Mouse (Mus musculus) neural tube, embryonic 14.5 days (tissue): Measurements from ENCODE around the gene Srd5a1. TPM values are rescaled to one million over a fixed set of nuclear protein-coding genes. Genes with fewer than 3 reads are reported as not detected.
A peak's percentile ranks its signal among the peaks of the same experiment; 100 is the strongest.

Experiments used
- ATAC-seq: fragments of 200-750 bp; cut with Nextera tagmentation; 2 replicates; pipeline ENCODE4 v1.8.0; 2017; ENCODE audit warnings: low read depth, mild to moderate bottlenecking, moderate TSS enrichment, moderate library complexity
- H3K27ac ChIP-seq: fragments of 300-500 bp; sonication (generic); 2 replicates; pipeline ENCODE4 v1.5.1; 2014; ENCODE audit warnings: low read depth, mild to moderate bottlenecking, control low read depth, low read length, moderate library complexity, mixed read lengths
- H3K27me3 ChIP-seq: fragments of 300-500 bp; sonication (generic); 2 replicates; pipeline ENCODE4 v1.6.1; 2014; ENCODE audit warnings: low read length; ENCODE audit not compliant: control insufficient read depth, insufficient read depth
- H3K36me3 ChIP-seq: fragments of 300-500 bp; sonication (generic); 2 replicates; pipeline ENCODE4 v1.6.1; 2014; ENCODE audit warnings: low read length, mixed read lengths; ENCODE audit not compliant: control insufficient read depth, insufficient read depth
- H3K4me1 ChIP-seq: fragments of 300-500 bp; sonication (generic); 2 replicates; pipeline ENCODE4 v1.6.1; 2014; ENCODE audit warnings: low read length; ENCODE audit not compliant: control insufficient read depth, insufficient read depth
- H3K4me2 ChIP-seq: fragments of 300-500 bp; sonication (generic); 2 replicates; pipeline ENCODE4 v1.6.1; 2014; ENCODE audit warnings: mild to moderate bottlenecking, low read depth, low read length, control low read depth
- H3K4me3 ChIP-seq: fragments of 300-500 bp; sonication (generic); 2 replicates; pipeline ENCODE4 v1.5.1; 2014; ENCODE audit warnings: low read depth, low read length, control low read depth, mixed read lengths
- H3K9ac ChIP-seq: fragments of 300-500 bp; sonication (generic); replicated peaks from 2 replicates; pipeline ENCODE4 v1.6.1; 2014; ENCODE audit warnings: low read depth, mild to moderate bottlenecking, control low read depth, low read length, mixed read lengths
- H3K9me3 ChIP-seq: fragments of 300-500 bp; sonication (generic); 2 replicates; pipeline ENCODE4 v1.6.1; 2016; ENCODE audit warnings: low read length; ENCODE audit not compliant: control insufficient read depth
- WGBS: fragments of 180-500 bp; shearing (Covaris S2); extraction: QIAGEN DNeasy Blood & Tissue Kit; methylation state at CpG from one replicate; pipeline ENCODE4 v1.1.7; 2014; 5-methylcytosine and 5-hydroxymethylcytosine counted together
- polyA plus RNA-seq: library from polyadenylated mRNA; unstranded; fragments of >200 nt; fragmentation: Nextera tagmentation; extraction: Ambion mirVana; gene quantifications from 2 replicates; pipeline ENCODE4 v1.2.1, GENCODE M21; 2014

Gene Srd5a1
- polyA plus RNA-seq, 1 experiment from 2014 or later, result 29.4 TPM

DNA sequence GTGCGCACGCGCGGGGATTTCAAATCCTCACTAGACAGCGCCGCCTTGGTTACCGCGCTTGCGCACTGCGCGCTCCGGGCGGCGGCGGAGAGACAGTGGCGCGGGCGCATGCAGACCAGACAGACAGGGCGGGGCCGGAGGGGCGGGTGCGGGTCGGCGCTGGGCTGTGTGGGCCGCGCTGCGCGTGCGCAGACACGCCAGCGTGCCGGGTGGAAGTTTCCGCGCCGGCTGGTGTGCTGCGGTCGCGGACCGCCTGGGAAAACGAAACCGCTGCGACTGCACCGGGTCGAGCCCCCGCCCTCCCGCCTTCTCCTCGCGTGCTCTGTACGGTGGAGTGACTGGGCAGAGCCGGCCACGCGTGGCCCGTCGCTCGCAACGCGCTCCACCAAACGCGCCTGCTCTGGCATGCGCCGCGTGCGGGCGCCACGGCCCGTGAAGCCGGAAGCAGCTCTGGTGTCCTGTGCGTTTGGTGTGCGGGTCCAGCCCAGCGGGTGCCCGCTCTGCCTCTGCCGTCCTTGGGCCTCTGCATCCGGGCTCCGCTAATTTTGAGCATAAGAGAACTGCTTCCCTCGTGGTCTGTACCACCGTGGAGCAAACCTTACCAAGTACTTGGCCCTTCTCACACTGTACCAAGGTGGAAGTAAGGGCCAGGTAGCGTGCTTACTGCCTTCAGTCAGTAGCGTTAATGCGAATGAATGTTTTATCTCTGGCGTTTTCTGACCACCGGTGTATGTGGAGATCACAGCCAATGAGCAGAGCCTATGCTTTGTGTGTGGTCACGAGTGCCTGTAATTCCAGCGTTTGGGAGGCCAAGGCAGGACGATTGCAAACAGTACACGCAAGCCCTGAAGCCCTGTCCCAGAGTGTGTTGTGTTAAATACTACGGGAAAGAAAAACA, 76.3 kb downstream of the Srd5a1 start:
- peak; percentile 93 for ATAC-seq
- under 1% methylated on average over 79 of the region's 86 CpGs for WGBS
- Histone ChIP-seq H3K9ac (peak overlapping the region; percentile 83), H3K27ac (peak overlapping the region; percentile 95), H3K9me3 (no peaks in the 10 kb centered on the region), H3K4me1 (peaks cover 30% of the 10 kb centered on the region), H3K36me3 (no peaks in the 10 kb centered on the region), H3K27me3 (no peaks in the 10 kb centered on the region), H3K4me3 (peak overlapping the region; percentile 85), H3K4me2 (peak overlapping the region; percentile 92)

DNA sequence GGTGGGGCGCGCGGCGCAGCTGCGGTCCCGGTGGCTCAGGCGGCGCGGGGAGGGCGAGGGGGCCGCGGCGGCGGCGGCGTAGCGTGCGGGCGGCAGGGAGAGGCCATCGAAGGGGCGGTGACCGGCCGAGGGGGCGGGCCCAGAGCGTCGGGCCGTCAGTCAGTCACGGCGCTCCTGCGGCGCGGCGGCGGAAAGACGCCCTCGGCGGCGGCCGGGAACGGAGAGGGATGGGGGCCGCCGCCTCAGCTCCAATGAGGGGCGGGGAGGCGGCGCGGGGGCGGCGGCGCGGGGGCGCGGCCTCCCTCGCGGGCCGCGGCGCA, 76.9 kb downstream of the Srd5a1 start, which contains the start of gene Tent4a:
Tent4a (minus strand) TSS at position 284 of the 320 bp plus-strand sequence.
- Histone ChIP-seq H3K4me2 (peak within 1 kb of the TSS; percentile 94), H3K4me1 (peaks cover 30% of the 10 kb centered on the region), H3K9ac (peak within 1 kb of the TSS; percentile 83), H3K27ac (peak within 1 kb of the TSS; percentile 95), H3K9me3 (no peaks in the 10 kb centered on the region), H3K4me3 (peak within 1 kb of the TSS; percentile 85), H3K27me3 (no peaks in the 10 kb centered on the region), H3K36me3 (no peaks in the 10 kb centered on the region)
- under 1% methylated on average over 23 of the region's 57 CpGs for WGBS
- peak; percentile 80 for ATAC-seq

DNA sequence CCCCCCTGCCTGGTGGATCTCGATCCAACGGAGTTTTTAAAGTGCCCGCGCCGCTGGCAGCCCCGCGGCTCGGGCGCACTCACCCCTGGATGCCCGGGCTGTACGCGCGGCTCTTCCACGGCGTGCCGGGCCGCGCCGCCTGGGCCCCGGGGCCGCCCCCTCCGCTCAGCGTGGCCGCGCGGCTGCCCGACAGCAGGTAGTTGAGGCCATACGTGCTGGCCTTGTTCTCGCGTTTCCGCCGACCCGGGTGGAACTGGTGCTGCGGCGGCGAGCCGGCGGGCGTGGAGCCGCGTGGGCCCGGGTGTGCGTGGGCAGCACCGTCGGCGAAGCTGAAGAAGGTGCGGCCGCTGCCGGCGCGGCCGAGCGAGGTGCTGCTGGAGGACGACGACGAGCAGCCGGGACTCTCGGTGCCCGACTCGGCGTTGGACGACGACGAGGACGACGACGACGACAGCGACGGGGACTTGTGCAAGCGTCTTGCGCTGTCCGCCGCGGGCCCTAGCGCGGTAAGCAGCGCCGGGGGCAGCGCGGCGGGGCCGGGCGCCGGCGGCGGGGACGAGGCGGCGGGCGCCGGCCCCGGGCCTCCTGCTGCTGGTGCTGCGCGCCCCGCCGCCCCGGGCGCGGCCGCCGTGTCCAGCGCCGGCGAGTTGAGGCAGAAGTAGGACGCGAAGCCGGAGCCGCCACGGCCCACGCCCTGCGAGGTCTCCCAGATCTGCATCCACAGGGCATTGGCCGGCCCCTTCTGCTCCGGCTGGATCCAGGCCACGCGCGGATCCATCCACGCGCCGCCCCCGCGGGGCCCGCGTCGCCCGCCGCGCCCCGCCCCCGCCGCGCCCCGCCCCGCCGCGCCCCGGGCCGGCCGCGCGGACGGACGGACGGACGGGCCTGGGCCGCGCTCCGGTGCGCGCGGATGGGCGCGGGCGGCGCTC, 77.6 kb downstream of the Srd5a1 start, which contains the start of gene Nsun2:
Nsun2 (plus strand) TSS at position 342 of the 929 bp plus-strand sequence.
- H3K4me3 ChIP-seq, result peak within 1 kb of the TSS; percentile 85
- peak; percentile 10 for ATAC-seq
- under 1% methylated on average over 112 of the region's 155 CpGs for WGBS
- H3K9ac ChIP-seq, result peak within 1 kb of the TSS; percentile 83
- peak within 1 kb of the TSS; percentile 95 for H3K27ac ChIP-seq
- peaks cover 30% of the 10 kb centered on the region for H3K4me1 ChIP-seq
- H3K4me2 ChIP-seq, result peak within 1 kb of the TSS; percentile 94
- no peaks in the 10 kb centered on the region for H3K27me3 ChIP-seq
- H3K9me3 ChIP-seq, result no peaks in the 10 kb centered on the region
- no peaks in the 10 kb centered on the region for H3K36me3 ChIP-seq

DNA sequence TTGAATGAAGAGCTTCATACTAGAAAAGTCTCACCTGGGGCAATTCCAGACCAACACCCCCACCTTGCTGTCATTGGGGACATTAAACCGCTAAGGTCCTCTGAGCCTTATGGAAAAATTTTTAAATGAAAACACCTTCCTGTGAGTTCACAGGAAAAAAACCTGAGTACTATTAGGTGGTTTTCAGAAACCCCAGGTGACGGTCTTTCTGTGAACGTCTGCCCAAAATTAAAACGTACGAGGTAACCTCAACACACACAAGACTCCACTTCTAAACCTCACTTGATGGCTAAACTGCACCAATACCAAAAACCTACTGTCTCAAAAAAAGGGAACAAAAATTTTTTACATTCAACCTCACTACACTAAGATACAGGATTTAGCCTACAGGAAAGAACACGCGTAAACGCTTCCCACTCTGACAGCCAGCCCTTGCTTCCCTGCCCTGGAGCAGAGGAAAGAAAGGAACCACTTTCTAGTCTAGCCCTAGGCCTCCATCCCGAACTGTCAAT, 78.3 kb downstream of the Srd5a1 start:
- peak overlapping the region; percentile 85 for H3K4me3 ChIP-seq
- H3K36me3 ChIP-seq, result no peaks in the 10 kb centered on the region
- 3% methylated on average over 9 of the region's 9 CpGs for WGBS
- no peaks in the 10 kb centered on the region for H3K9me3 ChIP-seq
- H3K27me3 ChIP-seq, result no peaks in the 10 kb centered on the region
- peak overlapping the region; percentile 94 for H3K4me2 ChIP-seq
- H3K4me1 ChIP-seq, result peaks cover 33% of the 10 kb centered on the region
- H3K27ac ChIP-seq, result peak overlapping the region; percentile 95
- ATAC-seq, result no peak
- peak overlapping the region; percentile 83 for H3K9ac ChIP-seq

DNA sequence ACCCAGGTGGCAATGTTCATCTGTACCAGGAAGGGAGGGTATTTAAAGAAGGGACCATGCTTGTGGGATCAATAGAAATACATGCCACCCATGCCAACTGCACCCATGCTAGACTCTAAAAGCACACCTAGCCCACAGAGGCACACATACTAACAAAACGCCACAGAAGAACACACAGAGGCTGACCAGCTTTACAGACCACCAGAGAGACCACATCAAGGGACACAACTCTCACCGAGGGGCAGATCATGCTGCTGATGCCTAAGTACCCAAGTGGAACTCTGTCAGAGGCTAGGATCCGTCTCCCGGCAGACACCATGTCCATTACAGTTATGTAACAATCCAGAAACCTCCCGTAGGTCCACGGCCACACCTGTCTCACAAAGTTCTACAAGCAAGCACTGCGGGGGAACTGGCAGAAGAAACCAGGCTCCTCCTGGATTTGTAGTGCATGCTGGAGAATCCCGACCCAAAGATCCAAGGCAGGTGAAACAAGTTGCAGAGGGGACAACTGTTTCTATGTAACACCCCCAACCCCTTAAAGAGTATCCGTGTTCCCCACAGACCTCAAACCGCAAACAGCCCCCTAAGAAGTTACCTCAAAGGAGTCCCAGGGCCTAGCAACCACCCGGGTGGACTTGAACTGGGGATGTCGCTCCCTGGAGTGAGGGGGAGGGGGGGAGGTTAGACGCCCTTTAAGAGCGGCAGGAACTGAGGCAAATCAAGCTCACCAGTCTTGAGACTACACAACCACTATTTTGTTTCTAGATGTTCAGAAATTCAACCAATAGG, 78.9 kb downstream of the Srd5a1 start:
- H3K27ac ChIP-seq, result no peak overlapping the region
- ATAC-seq, result no peak
- 21% methylated on average over 14 of the region's 14 CpGs for WGBS
- peak overlapping the region; percentile 85 for H3K4me3 ChIP-seq
- H3K36me3 ChIP-seq, result no peaks in the 10 kb centered on the region
- H3K27me3 ChIP-seq, result no peaks in the 10 kb centered on the region
- peak overlapping the region; percentile 83 for H3K9ac ChIP-seq
- no peaks in the 10 kb centered on the region for H3K9me3 ChIP-seq
- peaks cover 35% of the 10 kb centered on the region for H3K4me1 ChIP-seq
- peak overlapping the region; percentile 94 for H3K4me2 ChIP-seq

DNA sequence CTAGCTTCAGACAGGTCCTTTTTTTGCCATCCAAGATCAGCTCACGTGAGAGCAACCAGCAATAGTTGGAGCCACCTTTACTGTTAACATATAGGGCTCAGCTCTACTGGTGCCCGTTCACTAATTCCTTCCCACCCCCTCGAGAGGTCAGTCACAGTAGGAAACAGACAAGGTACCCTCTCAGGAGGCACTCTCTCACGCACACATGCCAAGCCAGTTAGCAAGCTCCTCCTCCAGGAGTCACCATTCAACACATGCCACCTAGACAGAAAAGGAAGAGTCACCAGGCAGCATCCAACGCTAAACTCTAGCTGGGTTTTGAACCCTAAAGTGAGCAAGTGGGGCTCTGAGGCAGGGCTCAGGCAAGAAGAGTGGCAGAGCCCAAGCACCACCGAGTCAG, 79.8 kb downstream of the Srd5a1 start:
- no peaks in the 10 kb centered on the region for H3K9me3 ChIP-seq
- peak overlapping the region; percentile 94 for H3K4me2 ChIP-seq
- H3K4me1 ChIP-seq, result peaks cover 35% of the 10 kb centered on the region
- H3K4me3 ChIP-seq, result peak overlapping the region; percentile 85; the same call in 1 of the 2 replicates
- no peak for ATAC-seq
- no peak overlapping the region for H3K27ac ChIP-seq
- WGBS, result 55% methylated on average over 6 of the region's 6 CpGs
- no peaks in the 10 kb centered on the region for H3K36me3 ChIP-seq
- 0 out of 2 replicates have a peak overlapping the region, but pooled peaks have one; percentile 12 for H3K9ac ChIP-seq
- H3K27me3 ChIP-seq, result no peaks in the 10 kb centered on the region

DNA sequence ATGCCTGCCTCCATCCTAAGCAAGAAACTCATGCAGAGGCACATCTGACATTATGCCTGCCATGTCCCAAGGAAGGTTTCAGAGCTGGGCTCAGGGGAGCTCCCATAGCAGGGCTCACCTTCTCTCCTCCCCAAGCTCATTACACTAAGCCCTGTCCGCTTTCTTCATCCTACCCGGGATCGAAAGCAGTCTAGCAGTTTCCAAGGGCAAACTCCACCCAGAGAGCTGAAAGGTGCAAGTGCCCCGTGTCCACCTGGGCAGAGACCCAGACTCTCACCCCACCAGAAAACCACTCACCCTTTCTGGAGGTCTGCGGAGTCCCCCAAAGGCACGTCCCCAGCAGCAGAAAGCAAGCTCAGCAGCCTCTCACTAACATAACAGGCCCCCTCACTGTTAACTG, 80.3 kb downstream of the Srd5a1 start:
- Histone ChIP-seq H3K36me3 (no peaks in the 10 kb centered on the region), H3K4me3 (peak overlapping the region; percentile 85; the same call in 1 of the 2 replicates), H3K27ac (no peak overlapping the region), H3K4me1 (peaks cover 35% of the 10 kb centered on the region), H3K27me3 (no peaks in the 10 kb centered on the region), H3K4me2 (peak overlapping the region; percentile 94), H3K9me3 (no peaks in the 10 kb centered on the region), H3K9ac (0 out of 2 replicates have a peak overlapping the region, but pooled peaks have one; percentile 12)
- no peak for ATAC-seq
- 83% methylated on average over 6 of the region's 6 CpGs for WGBS

DNA sequence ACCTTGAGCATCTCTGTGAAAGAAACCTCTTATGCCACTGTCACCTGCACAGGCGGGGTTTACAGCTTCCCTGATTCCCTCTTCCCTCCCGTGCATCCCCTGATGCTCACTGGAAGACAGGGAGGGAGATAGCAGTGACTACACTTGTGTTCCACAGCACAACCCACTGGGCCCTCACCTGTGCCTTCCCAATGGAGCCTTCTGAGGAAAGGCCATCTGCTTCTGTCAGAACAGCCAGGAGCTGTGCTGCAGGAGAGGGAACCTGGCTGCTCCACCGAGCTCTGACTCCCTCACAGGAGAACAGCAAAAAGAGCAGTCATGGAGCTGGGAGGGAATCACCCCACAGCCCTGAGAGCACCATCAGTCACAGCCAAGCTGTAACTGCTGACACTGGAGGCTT, 81.1 kb downstream of the Srd5a1 start:
- 78% methylated on average over 3 of the region's 3 CpGs for WGBS

More for the DNA sequence above, 81.1 kb downstream of the Srd5a1 start:
- Histone ChIP-seq H3K27me3 (no peaks in the 10 kb centered on the region), H3K4me2 (0 out of 2 replicates have a peak overlapping the region, but pooled peaks have one; percentile 11), H3K27ac (no peak overlapping the region), H3K4me3 (no peak overlapping the region), H3K4me1 (peaks cover 39% of the 10 kb centered on the region), H3K9me3 (no peaks in the 10 kb centered on the region), H3K9ac (no peak overlapping the region), H3K36me3 (no peaks in the 10 kb centered on the region)
- ATAC-seq, result no peak
